Mouse (Mus musculus): ENCODE data around the gene Sept9.

Sept9 gene

DNA sequence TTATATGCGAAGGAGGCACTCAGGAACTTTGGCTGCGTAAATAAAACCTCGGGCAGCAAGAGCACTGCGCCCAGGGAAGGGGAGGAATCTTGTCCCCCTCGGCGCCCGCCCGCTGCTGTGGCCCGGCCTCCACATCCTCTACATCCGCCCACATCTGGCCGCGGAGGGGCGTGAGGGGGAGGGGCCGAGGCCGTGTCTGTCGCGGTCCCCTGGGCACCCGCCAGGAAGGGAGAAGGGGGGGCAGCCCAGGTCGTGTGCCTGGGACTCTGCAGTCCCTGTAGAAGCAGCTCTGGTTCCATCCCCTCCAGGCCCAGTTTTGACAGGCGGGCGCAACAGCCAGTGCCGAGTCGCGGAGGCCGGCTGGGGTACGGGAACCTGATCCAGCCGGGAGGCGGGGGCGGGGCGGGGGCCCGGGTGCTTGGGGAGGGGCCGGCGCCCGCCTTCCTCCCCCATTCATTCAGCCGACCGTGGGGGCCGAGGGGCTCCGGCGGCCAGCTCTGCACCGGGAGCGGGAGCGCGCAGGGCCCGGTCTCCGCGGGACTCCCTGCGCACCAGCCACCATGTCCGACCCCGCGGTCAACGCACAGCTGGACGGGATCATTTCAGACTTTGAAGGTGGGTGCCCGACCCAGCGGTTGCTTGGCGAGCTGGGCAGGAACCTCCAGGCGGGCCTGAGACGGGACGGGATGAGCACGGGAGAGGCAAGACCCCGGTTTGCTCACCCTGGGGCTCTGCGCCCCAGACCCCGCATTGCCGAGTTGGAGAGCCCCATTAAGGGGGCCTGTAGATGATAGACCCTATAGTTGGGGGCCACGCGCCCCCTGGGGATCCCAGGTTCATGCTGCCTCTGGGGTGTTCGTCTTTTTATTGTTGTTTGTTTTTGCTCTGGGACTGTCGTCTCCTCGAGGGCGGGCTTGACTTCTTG is 66.8 kb downstream of the Sept9 start:
- peak; percentile 76 to 84 for DNase-seq

DNA sequence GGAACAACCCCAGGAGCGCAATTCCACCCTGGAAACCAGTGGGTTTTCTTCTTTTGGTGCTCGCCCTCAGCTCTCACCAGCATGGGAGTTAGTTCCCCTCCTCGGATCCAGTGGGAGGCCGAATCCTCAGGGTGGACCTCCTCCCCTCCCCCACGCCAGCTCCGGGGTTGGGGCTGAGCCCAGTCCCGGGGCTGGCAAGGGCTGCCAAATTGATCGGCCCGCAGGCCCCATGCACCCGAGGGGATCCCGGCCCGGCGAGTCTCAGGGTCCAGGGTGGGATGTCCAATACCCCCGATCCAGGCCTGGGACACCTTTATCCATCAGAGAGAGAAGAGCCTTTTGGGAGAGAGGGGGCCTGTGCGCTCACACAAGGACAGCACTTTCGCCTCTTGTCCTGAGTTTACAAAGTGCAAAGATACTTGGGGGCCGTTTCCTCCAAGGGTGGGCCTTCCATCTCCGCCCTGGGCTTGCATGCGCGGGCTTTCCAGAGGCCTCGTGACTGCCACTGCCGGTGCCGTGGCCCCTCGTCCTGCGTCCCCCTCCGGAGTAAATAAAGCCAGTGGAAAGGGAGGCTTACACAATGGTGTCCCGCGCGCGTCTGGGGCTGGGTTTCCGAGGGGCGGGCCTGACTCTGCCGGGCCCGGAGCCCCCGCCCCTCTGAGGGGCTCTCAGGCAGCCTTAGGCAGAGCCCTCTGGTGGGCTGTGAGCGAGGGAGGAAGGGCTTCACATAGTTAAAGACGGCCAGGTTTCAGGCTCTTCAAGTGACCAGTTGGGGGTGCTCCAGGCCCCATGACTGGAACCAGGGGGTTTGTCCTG is 67.7 kb downstream of the Sept9 start:
- DNase-seq, result peak; percentile 62 to 74

DNA sequence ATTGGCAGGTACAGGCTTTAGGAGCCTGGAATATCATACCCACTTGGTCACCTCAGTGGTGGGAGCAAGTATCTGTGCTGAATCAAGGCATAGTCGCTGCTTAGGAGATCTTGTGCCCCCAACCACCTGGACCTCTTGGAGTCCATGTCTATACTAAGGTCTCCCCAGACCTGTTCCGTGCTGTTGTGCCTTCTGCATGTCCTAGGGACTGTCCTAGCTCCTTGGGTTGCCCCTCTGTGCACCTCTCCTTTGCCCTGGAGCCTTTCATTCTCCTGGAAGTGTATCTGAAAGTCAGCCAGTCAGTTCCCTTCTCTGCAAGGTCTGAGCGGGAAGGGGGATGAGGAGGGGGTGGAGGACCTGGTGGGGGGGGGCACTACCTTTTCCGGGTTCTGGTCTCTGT is 68.4 kb downstream of the Sept9 start:
- no peak for DNase-seq

DNA sequence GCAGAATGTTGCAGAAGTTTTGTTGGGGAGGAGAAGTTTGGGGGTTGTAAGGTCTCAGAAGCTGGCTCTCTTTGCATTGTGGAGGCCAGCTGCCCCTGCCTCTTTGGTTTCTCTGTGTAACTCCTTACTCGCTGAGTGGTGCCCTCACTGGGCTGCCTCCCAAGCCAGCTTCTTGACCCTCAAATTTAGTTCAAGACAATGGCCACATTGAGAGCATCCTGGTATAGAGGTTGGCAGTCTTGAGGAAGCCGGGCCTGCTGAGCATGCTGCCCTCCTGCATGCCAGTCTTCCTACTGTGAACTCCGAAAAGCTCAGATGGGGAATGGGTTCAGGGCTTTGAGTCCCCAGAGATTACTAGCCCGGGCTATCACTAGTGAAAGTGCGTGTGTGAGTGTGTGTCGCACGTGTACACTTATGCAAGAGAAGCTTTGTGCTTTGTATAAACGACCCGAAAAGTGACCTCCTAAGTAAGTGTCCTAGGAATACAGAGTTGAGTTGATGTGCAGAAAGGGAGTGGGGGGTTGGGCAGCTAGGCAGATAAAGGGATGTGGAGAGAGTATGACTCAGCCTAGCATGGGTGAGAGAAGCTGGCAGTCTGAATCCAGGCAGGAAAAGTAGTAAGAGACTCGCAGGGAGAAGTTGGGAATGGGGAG is 69.0 kb downstream of the Sept9 start:
- no peak for DNase-seq

DNA sequence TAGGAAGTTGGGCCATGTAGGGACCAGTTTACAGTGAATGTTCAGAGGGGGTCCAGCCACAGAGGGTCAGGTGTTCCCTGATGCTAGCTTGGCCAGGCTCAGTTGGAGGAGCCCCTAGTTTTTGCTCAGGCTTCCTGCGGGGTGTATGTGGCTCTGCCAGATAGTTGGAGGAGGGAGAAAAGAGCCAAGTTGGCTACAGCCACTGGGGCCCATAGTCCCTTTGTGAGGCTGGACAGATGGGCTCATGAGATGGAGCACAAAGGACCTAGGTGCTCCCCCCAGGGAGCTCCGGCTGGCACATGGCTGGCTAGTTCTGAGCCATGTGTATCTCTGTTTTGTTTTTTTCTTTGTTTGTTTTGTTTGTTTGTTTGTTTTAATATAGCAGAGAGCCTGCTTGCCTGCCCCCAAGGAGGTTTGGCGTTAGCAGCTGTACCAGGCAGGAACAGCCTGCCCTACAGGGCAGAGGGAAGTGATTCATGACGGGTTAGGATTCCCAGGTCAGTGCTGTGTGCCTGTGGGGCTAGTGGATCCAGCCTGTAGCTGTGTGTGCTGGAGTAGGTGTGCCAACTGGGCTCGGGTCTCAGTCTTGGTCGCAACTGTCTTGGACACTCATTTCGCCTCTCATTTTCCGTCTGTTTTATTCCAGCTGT is 69.7 kb downstream of the Sept9 start:
- no peak for DNase-seq

DNA sequence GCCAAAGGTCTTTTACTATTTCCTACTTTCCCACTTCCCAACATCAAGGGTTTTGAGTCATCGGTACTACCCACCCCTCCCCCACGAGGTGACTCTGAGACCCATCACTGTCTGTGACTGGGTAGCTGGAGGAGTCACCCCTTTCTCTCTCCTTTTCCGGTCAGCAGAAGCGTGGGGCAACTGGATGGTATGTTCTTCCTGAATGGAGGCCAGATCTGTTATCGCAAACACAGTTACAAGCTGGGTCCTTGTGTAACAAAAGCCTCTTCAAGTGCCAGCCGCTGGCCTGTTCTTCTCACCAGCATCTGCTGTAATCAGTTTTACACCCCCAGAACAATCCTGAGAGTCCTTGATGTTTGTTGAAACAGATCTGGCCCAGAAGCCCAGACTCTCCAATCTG is 70.5 kb downstream of the Sept9 start:
- no peak for DNase-seq

DNA sequence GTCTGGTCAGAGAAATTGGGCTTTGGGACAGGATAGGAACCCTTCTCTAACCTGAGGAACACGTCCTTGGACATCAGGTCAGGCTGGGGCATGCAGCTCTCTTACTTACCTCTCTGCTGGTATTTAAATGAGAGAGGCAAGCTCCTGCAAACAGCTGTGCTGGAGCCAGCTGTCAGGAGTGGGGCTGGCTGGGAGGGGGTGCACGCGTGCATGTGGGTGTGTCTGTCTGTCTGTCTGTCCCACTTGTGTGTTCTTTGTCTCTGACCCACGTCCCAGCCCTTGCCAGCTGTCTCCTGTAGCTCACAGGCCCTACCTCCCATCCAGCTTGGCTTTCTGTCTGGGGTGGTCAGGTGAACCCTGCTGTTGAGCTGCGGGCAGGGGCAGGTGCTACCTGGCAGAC is 75.5 kb downstream of the Sept9 start:
- DNase-seq, result no peak

DNA sequence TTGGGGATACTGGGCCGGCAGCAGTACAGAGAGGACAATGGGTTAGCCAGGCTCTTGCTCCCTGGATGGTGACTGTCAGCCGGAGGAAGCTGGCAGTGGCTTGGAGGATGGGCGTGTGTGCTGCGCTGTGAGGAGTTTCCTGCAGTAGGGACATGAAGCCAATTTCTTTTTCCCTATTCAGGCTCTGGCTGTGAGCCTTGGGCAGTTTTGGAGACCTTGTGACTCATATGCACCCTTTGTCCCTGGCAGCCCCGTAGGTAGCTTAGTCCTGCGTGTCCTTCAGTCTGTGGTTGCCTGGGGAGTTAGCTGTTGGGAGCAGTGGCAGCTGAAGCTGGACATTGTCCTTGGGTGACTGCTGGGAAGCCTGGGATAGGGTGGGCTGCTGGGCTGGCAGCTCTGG is 76.5 kb downstream of the Sept9 start:
- DNase-seq, result no peak

DNA sequence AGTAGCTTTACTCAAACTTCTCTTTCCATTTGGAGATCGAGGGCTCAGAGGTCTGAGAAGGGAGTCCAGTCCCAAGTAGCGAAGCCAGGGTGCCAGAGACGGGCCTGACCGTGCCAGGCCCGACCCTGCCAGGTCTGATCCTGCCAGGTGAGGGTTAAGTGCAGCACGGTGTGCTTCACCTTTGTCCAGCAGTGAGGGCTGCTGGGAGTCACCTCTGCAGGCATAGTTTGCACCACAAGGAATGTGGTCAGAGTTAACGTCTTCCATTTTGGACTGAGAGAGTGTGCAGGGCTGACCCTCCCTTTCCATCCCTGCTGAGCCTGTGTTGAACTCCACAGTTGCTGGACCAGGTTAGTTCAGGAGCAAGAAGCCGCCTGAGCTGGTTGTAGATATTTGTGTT is 77.5 kb downstream of the Sept9 start:
- DNase-seq, result no peak

DNA sequence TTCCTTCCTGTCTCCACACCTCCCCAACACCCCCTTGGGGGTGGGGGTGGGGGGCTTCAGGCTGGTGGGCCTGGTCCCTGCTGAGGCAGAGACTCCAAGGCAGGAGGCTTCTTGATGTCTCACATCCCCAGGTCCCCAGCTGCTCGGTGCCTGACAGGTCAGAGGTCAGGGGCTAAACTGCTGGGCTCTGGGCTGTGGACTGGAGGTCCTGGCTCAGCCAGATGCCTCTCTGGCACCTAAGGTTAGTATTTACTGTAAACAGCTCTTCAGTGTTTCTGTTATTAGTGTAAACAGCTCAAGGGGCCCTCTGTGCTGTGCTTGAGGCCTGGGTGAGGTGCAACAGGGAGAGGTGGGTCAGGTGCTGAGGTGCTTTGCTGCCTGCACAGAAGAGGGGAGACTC is 78.7 kb downstream of the Sept9 start:
- no peak for DNase-seq

DNA sequence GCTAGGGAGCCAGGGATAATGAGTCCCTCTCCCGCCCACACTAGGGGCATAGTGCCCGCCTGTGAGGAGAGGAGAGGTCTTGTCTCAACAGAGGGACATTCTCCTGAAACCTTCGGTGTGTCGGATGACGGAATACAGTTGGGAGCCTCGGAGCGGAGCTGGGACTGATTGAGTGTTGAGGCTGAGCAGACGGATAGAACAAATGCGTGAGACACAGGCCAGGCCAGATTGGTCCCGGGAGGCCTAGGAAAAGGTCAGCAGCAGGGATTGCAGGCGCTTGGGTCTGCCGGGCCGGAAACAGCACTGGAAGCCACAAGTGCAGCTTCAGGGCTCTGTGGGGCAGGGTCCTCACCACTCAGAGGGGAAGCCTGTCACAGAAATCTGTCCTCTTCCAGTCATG is 79.1 kb downstream of the Sept9 start:
- DNase-seq, result no peak

DNA sequence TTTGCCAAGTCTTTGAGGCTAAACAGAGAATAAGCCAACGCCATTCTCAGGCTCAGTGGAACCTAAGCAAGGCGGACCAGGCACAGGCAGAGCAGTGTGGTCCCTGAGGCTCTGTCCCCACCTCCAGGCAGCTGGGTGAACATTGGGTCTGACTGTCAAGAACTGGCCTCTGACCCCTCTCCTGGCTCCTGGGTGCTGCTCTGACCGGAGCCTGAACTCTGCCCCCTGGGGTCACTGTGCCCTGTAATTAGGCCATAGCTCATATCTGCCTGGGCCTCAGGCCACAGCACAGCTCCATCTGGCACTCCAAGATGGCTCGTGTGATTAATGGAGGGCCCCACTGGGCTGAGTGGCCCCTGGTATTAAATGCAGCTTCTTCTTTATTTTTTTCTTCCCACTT is 80.5 kb downstream of the Sept9 start:
- no peak for DNase-seq

DNA sequence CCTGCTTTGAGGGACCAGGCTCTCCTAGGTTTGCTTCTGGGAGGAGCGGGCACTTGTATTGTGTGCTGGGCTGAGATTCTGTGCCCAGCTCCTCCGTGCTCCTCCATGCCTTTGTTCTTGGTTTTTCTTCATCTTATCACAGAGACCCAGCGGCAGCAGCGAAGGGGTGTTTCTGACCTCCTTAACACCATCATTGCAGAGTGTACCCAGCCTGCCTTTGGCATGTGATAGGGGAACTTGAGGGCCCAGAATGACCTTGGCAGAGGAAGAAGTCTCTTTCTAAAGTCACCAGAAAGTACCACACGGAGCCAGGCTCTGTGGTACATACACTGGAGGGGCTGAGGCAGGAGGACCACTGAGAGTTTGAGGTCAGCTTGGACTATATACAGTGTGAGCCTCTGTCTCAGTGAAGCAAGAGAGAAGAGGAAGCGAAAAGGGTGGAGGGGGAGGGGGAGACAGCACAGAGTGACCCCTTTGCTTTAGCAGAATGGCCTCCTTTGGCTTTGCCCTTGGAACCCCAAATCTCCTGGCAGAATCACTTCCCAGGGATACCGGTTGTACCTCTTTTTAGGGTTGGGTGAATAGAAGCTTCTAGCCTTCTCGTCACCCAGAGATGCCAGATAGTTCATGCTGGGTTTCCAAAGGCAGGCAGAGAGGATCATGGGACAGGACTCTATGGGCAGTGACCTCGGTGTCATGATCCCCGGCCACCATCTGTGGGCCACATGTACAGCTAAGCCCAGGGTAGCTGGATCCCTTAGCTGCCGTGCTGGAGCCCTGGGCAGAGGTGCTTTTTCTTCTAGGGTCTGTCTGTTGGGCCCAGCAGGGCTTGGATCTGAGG is 83.8 kb downstream of the Sept9 start:
- no peak for DNase-seq

DNA sequence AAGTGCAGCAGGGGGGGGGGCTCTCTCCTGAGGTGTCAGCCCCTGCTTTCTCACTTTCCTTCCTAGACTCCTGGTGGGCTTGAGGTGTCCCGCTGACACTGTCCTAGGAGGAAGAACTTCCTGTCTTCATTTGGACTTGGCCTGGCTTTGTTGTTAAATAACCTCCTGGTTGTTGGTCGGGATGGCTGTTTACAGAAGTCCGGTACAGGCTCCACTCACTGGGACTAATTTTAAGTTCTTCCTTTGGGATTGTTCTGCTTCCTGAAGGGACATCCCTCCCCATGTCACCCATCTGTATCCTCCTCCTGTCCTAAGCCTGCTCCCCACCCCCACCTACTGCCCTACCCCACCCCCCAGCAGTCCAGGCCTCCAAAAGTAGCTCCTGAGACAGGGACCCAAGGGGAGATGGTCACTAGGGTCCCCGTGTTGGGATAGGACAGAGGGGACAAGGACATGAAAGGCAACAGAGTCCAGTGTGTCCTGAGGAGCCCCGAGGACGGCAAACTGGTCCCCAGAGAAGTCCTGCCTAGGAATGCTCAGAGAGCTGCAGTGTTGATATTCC is 84.5 kb downstream of the Sept9 start:
- no peak for DNase-seq

DNA sequence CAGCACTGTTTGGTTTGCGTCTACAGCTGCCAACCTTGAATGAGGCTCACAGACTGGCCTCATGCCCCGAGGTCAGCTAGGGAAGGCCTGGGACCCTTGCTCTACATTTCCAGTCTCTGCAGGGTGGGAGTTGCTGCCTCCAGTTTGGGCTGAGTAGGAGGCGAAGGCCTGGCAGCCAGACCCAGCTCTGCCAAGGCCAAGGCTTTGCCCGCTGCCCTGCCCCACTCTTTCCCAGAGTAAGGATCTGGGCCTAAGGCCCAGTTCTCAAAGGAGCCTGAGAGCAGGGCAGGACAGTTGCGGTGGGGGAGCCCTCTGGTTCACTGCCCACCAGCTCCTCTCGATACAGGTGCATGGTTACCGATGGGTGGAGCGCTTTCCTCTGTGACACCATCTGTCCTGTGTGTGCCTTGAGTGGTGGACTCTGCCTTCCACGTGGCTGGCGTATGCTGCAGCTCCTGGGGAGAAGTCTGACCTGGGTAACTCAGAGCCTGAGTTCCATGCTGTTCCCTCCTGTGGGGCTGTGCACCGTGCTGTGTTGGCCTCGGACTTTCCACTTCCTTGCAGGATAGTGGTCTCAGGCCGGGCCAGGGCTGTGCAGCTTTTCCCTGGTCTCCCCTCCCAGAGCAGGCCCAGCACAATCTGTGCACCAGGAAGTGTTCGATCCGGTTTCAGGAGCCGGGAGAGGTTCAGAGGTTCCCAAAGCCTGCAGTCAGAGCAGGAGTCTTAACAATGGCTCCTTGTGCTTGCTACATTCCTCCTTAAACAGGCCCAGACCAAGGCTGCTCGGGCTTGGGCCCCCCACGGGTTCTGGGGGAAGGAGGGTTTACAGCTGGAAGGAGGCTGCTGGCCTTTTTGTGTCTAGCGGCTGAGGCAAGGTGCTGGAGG is 85.5 kb downstream of the Sept9 start:
- no peak for DNase-seq

DNA sequence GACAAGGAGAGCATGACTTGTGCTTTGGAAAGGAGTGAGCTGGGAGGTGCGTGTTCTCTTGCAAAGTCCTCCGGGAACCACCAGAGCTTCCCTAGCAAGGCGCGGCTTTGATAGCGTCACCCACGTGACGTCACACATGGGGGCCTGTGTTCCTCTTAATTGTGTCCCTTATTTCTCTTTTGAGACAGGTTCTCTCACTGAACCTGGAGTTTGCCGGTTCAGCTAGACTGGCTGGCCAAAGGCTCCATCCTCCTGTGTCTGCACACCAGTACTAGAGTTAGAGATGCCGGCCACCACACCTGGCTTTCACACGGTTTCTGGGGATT is 86.1 kb downstream of the Sept9 start:
- no peak for DNase-seq

DNA sequence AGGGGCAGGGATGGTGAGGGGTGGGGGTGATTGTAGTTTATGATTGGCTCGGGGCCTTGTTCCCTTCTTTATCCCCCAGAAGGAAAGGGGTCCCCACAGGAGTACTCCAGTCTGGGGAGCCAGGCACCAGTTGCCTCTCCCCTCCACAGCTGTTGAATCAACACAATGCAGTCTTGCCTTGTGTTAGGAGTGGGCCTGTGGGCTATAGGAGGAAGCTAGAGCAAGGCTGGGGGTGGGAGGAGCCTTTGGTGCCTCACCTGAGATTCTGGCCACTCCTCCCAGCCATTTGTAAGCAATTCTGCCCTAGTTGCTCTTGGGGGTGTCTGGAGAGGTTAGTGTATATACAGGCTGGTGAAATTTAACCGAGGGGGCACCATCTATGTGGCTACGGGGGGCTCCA is 88.3 kb downstream of the Sept9 start:
- DNase-seq, result no peak

DNA sequence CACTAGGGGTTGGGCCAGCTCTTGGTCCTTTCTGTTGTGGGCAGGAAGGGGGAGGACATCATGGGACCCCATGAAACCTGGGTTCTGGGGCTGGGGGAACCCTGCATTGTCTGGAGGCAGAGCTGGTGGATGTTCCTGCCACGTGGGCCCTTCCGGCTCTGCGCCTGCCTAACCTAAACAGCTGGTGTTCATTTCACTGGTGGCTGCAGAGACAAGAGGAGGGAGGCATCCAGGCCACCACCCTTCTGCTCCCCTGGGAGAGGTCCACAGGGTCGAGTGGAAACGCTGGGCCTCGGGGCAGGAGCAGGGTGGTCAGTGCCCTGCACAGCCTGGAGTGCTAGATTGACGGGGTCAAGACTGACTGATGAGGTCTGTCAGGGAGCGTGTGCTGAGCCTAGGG is 89.3 kb downstream of the Sept9 start:
- peak in 1 of 2 experiments; percentile 9 for DNase-seq

DNA sequence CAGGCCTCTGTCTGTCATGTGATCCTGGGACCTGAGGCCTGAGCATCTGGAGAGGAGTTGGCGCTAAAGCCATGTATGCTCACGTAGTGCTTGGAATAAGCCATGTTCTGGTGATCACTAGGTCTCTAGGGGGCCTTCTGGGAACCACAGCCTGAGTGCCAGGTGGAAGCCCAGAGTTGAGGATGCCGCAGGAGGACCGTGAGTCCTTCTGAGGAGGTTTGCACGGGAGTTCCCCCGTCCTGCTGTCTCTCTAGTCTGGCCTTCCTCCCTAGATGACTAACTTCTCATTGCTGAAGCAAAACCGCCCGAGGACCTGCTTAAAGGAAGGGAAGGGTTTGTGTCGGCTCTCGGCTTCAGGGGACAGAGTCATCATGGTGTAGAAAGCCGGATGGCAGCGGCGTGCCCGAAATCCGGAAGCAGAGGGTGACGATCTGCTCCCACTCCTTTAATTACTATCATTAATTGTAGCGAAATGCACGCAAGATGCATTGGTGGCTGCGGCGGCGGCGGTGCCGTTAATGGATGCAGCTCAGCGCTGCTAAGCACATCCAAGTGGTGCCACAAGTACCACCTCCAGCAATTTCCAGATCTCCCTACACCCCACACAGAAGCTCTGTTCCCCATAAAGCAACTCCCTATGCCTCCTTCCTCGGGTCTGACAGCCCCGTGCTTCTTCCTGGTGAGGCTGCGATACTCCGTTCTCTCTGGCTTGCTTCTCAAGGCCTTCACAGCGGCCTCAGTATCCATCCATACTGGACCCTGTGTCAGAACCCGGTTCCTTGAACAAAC is 92.0 kb downstream of the Sept9 start:
- DNase-seq, result peak in 1 of 2 experiments; percentile 14

DNA sequence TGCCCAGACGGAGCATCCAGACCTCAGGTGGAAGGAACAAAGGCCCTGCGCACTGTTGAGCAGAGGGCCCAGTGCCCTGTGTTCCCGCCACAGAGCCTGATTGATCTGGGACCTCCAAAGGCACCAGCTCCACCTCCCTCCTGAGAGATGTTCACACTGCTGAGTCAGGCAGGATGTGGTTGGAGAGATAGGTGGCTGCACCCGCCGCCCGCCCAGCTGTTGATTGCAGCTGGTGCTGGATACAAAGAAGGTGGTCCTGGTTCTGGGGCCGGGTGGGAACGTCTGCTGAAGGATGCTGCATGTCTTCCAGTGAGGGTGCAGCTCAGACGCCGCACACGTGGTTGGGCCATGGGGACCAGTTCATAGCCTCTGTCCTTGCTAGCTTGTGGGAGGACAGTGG is 93.0 kb downstream of the Sept9 start:
- DNase-seq, result peak; percentile 92 to 95
